Mouse (Mus musculus) myocyte (in vitro differentiated cells): ENCODE measurements around the gene Ralgapa2. TPM values are rescaled to one million over a fixed set of nuclear protein-coding genes. Genes with fewer than 3 reads are reported as not detected.

Source experiments
- H3K27me3 ChIP-seq: one replicate; pipeline ENCODE4 v1.6.1; 2011; ENCODE audit not compliant: control insufficient read depth, insufficient read depth, insufficient read length
- H3K36me3 ChIP-seq: one replicate; pipeline ENCODE4 v1.6.1; 2011; ENCODE audit not compliant: control insufficient read depth, insufficient read depth
- H3K4me2 ChIP-seq: one replicate; pipeline ENCODE4 v1.6.1; 2011; ENCODE audit warnings: low read depth, control low read depth
- H3K4me3 ChIP-seq: one replicate; pipeline ENCODE4 v1.5.1; 2011; ENCODE audit warnings: mild to moderate bottlenecking, control low read depth, moderate library complexity
- H3K79me2 ChIP-seq: one replicate; pipeline ENCODE4 v1.6.1; 2011; ENCODE audit not compliant: control insufficient read depth, insufficient read depth
- H3ac ChIP-seq: one replicate; pipeline ENCODE4 v1.6.1; 2011; ENCODE audit not compliant: control insufficient read depth, insufficient read length
- CEBPB ChIP-seq: IDR thresholded peaks from 2 replicates; pipeline ENCODE4 v1.6.1; 2011; ENCODE audit warnings: mild to moderate bottlenecking, moderate library complexity; ENCODE audit not compliant: poor library complexity, insufficient read depth, severe bottlenecking
- E2F4 ChIP-seq: IDR thresholded peaks from one replicate; pipeline ENCODE4 v1.6.1; 2011; ENCODE audit warnings: mild to moderate bottlenecking, control low read depth, moderate library complexity; ENCODE audit not compliant: insufficient read depth
- MAX ChIP-seq: IDR thresholded peaks from one replicate; pipeline ENCODE4 v1.6.1; 2011; ENCODE audit warnings: low read depth, mild to moderate bottlenecking, control low read depth
- MYOD1 ChIP-seq, 3 experiments: IDR thresholded peaks; one replicate each; pipeline ENCODE4 v1.6.1; 2011; ENCODE audit warnings: control low read depth in 2 of 3, low read depth in 2 of 3, mild to moderate bottlenecking in 2 of 3, moderate library complexity in 1 of 3; ENCODE audit not compliant: insufficient read length in 2 of 3, control insufficient read depth in 1 of 3
- MYOG ChIP-seq, 3 experiments: IDR thresholded peaks; one replicate each; pipeline ENCODE4 v1.6.1; 2011; ENCODE audit warnings: control low read depth in 2 of 3, low read depth in 2 of 3, mild to moderate bottlenecking in 2 of 3; ENCODE audit not compliant: insufficient read length in 2 of 3, control insufficient read depth in 1 of 3, insufficient read depth in 1 of 3
- POLR2A ChIP-seq: IDR thresholded peaks from one replicate; pipeline ENCODE4 v1.6.1; 2011; ENCODE audit warnings: low read depth, mild to moderate bottlenecking, control low read depth, moderate library complexity; ENCODE audit not compliant: insufficient read length
- POLR2AphosphoS2 ChIP-seq: IDR thresholded peaks from one replicate; pipeline ENCODE4 v1.6.1; 2011; ENCODE audit warnings: low read depth, control low read depth; ENCODE audit not compliant: insufficient read length
- REST ChIP-seq: IDR thresholded peaks from one replicate; pipeline ENCODE4 v1.6.1; 2011; ENCODE audit warnings: mild to moderate bottlenecking, control low read depth, moderate library complexity; ENCODE audit not compliant: insufficient read depth, insufficient read length
- SRF ChIP-seq: IDR thresholded peaks from one replicate; pipeline ENCODE4 v1.6.1; 2011; ENCODE audit warnings: low read depth; ENCODE audit not compliant: control insufficient read depth, insufficient read length
- TCF12 ChIP-seq: IDR thresholded peaks from one replicate; pipeline ENCODE4 v1.6.1; 2011; ENCODE audit warnings: mild to moderate bottlenecking, control low read depth; ENCODE audit not compliant: poor library complexity, insufficient read depth, severe bottlenecking
- TCF3 ChIP-seq: IDR thresholded peaks from one replicate; pipeline ENCODE4 v1.6.1; 2011; ENCODE audit warnings: low read depth, control low read depth; ENCODE audit not compliant: insufficient read length
- USF1 ChIP-seq: IDR thresholded peaks from one replicate; pipeline ENCODE4 v1.6.1; 2011; ENCODE audit warnings: low read depth, mild to moderate bottlenecking, control low read depth, moderate library complexity
- polyA plus RNA-seq: library from polyadenylated mRNA; unstranded; fragments of >200 nt; fragmentation: generic; extraction: Trizol; gene quantifications from one replicate; pipeline ENCODE4 v1.2.1, GENCODE M21; 2012; ENCODE audit warnings: missing spikeins

The Ralgapa2 gene
- polyA plus RNA-seq, 1 experiment, result 1.8 TPM

DNA sequence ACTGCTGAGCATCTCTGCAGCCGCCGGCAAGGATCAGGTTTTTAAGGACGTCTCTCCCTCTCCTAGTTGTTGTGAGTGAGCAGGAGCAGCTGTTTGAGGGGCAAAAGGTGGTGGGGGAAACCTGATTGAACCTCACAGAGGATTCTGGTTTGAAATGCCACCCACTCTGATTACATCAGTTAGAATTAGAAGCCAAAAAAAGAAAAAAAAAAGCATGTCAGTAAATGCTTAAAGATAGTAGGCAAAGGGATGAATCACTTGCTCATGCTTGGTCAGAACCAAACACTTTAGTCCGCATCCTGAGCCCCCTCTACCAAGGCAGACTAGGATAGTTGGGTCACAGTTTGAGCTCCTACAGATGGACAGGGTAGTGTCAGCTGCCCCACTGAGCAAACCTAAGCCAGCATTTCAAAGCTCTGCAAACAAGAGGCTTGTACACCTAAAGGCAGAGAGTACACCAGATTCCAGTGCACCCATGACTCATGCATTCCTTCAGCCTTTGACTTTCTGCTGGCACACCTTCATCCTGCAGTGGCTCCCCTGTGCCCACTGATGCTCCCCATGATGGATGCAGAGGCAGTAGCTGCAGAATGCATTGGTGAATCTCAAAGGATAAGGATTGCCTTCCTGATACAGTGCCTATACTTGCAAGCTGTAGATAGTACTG is 265.6 kb downstream of the Ralgapa2 start:
- Histone ChIP-seq H3K79me2 (no peaks in the 10 kb centered on the region), H3ac (no peak overlapping the region), H3K27me3 (no peaks in the 10 kb centered on the region), H3K36me3 (no peaks in the 10 kb centered on the region), H3K4me3 (no peak overlapping the region), H3K4me2 (no peak overlapping the region)
- no peak for TF ChIP-seq MYOG (IDR thresholded peaks at IDR 0.05; ENCODE audit: control insufficient read depth in 1 of 3, insufficient read depth in 1 of 3, insufficient read length in 2 of 3, low read depth in 2 of 3)
- no peak for TF ChIP-seq MAX
- TF ChIP-seq MYOD1 (IDR thresholded peaks at IDR 0.05; ENCODE audit: control insufficient read depth in 1 of 3, insufficient read length in 2 of 3, low read depth in 2 of 3), result no peak
- TF ChIP-seq REST, result no peak
- no peak for TF ChIP-seq USF1
- TF ChIP-seq CEBPB, result no peak

DNA sequence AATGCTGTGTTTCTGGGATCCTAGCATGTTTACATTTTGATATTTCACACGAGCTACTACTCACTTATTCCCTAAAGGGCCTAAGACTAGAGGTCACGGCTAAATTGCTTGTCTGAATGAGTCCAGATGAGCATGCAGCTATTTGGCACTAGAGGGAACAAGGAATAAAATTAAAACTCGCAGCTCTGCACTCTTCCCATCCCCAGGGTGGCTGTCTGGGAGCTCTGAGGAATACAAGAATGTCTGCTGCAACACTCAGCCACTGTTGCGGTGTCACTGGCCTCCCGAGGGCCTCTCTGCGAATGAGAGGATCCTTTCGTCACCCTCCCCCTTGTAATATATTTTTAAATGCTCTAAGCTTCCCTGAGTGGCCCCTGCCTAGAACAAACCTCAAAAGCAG is 266.7 kb downstream of the Ralgapa2 start:
- H3K4me2 ChIP-seq, result no peak overlapping the region
- no peaks in the 10 kb centered on the region for H3K79me2 ChIP-seq
- H3K36me3 ChIP-seq, result no peaks in the 10 kb centered on the region
- no peaks in the 10 kb centered on the region for H3K27me3 ChIP-seq
- TF ChIP-seq REST (no peak), SRF (no peak), MYOG (IDR thresholded peaks at IDR 0.05; ENCODE audit: control insufficient read depth in 1 of 3, insufficient read depth in 1 of 3, insufficient read length in 2 of 3, low read depth in 2 of 3) (no peak), POLR2AphosphoS2 (no peak), TCF12 (no peak), CEBPB (no peak), MAX (no peak), USF1 (no peak), MYOD1 (IDR thresholded peaks at IDR 0.05; ENCODE audit: control insufficient read depth in 1 of 3, insufficient read length in 2 of 3, low read depth in 2 of 3) (no peak), TCF3 (no peak), POLR2A (no peak)
- no peak overlapping the region for H3ac ChIP-seq
- H3K4me3 ChIP-seq, result no peak overlapping the region

DNA sequence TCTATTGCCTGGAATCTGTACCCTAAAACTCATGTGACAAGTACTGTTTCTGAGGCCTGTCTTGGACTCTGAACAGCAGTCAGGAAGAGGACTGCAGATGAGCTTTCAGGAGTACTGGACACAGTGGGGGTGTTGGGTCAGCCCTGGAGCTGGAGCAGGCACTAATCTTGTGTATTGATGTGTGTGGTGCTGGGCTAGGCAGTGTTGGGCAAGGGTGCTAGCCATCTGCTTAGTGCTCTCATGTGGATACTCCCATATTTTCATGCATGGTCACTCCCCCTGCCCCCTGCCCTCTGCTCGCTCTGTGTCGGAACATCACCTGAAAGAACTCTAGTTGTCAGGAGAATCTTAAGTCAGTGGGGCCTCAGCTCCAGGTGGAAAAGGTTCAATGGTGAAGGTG is 268.1 kb downstream of the Ralgapa2 start:
- Histone ChIP-seq H3K36me3 (no peaks in the 10 kb centered on the region), H3ac (no peak overlapping the region), H3K4me2 (no peak overlapping the region), H3K27me3 (no peaks in the 10 kb centered on the region), H3K79me2 (no peaks in the 10 kb centered on the region), H3K4me3 (no peak overlapping the region)
- TF ChIP-seq TCF12 (no peak), POLR2AphosphoS2 (no peak), REST (no peak), MAX (no peak), E2F4 (no peak), MYOD1 (IDR thresholded peaks at IDR 0.05; ENCODE audit: control insufficient read depth in 1 of 3, insufficient read length in 2 of 3, low read depth in 2 of 3) (no peak), POLR2A (no peak), CEBPB (no peak), USF1 (no peak), MYOG (IDR thresholded peaks at IDR 0.05; ENCODE audit: control insufficient read depth in 1 of 3, insufficient read depth in 1 of 3, insufficient read length in 2 of 3, low read depth in 2 of 3) (no peak), SRF (no peak)

DNA sequence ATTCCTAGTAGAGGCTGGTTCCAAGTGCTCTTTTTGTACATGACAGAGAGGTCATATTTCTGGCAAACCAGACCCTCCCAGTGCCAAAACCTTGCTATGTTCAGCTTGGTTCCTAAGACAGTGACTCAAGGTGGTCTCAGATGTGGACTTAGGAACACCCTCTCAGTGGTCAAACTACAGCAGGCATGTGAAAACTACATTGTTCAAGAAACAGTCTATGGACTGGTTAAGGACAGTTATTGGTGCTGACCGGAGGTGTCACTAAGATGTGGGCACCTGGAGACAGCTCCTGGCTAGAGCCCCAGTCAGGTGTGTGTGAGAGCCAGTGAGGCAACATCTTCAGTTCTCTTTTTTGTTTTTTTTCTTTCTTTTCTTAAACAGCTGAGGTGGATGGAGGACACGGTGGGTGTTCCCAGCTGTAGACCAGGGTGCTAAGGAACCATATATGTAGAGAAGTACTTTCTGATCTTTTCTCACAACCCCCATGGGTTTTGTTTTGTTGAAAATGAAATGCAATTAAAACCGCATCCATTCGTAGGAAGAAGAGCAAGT is 272.9 kb downstream of the Ralgapa2 start:
- Histone ChIP-seq H3K27me3 (no peaks in the 10 kb centered on the region), H3K4me2 (no peak overlapping the region), H3K36me3 (no peaks in the 10 kb centered on the region), H3ac (no peak overlapping the region), H3K79me2 (no peaks in the 10 kb centered on the region), H3K4me3 (no peak overlapping the region)
- no peak for TF ChIP-seq USF1
- no peak for TF ChIP-seq SRF
- TF ChIP-seq MYOD1 (IDR thresholded peaks at IDR 0.05; ENCODE audit: control insufficient read depth in 1 of 3, insufficient read length in 2 of 3, low read depth in 2 of 3), result no peak
- no peak for TF ChIP-seq TCF12
- TF ChIP-seq REST, result no peak
- no peak for TF ChIP-seq TCF3
- TF ChIP-seq POLR2AphosphoS2, result no peak
- TF ChIP-seq POLR2A, result no peak
- TF ChIP-seq MYOG (IDR thresholded peaks at IDR 0.05; ENCODE audit: control insufficient read depth in 1 of 3, insufficient read depth in 1 of 3, insufficient read length in 2 of 3, low read depth in 2 of 3), result no peak
- no peak for TF ChIP-seq E2F4
- TF ChIP-seq CEBPB, result no peak
- no peak for TF ChIP-seq MAX

DNA sequence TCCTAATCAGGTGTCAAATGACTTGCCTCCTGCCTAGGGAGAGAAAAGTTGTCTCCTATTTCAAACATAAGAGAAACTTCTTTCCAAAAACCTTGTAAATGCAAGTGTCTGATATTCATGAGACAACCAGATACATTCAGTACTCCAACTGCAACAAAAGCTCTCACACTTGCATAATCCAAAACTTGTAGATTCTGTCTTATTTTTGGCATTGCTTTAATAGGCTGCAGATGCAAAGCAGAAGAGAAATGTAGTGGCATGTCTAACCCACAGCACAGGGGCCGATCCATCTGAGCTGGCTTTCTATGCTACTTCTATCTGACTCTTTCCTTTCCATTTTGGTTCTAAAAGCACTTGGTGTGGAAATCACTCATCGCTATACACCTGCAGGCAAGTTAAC is 280.7 kb downstream of the Ralgapa2 start:
- H3K4me3 ChIP-seq, result no peak overlapping the region
- no peak for TF ChIP-seq E2F4
- no peak for TF ChIP-seq POLR2A
- TF ChIP-seq TCF3, result no peak
- TF ChIP-seq MYOD1 (IDR thresholded peaks at IDR 0.05; ENCODE audit: control insufficient read depth in 1 of 3, insufficient read length in 2 of 3, low read depth in 2 of 3), result no peak
- TF ChIP-seq REST, result no peak
- no peak for TF ChIP-seq USF1
- TF ChIP-seq TCF12, result no peak
- TF ChIP-seq SRF, result no peak
- TF ChIP-seq POLR2AphosphoS2, result no peak
- TF ChIP-seq MAX, result no peak
- no peak for TF ChIP-seq CEBPB
- TF ChIP-seq MYOG (IDR thresholded peaks at IDR 0.05; ENCODE audit: control insufficient read depth in 1 of 3, insufficient read depth in 1 of 3, insufficient read length in 2 of 3, low read depth in 2 of 3), result no peak
- no peaks in the 10 kb centered on the region for H3K27me3 ChIP-seq
- no peaks in the 10 kb centered on the region for H3K79me2 ChIP-seq
- H3ac ChIP-seq, result no peak overlapping the region
- no peak overlapping the region for H3K4me2 ChIP-seq
- H3K36me3 ChIP-seq, result no peaks in the 10 kb centered on the region
